Mouse (Mus musculus) gastrocnemius, postnatal 36 days (tissue): ENCODE results near the gene Ccdc142. TPM values are rescaled to one million over a fixed set of nuclear protein-coding genes. Genes with fewer than 3 reads are reported as not detected.

Experiments
- DNase-seq, 2 experiments: peaks; one replicate each; pipeline ENCODE4 v3.0.0; 2022
- intact Hi-C: fragments of 180-260 bp; cut with DNase I; formaldehyde crosslinking; loops from one replicate; pipeline ENCODE4 v1.15.1; 2025
- long read RNA-seq, 2 experiments: library from polyadenylated mRNA; stranded (forward); transcript quantifications; one replicate each; pipeline ENCODE4 v2.0.0; 2021
- total RNA-seq, 2 experiments: library from RNA; stranded (reverse); gene quantifications; 2 replicates each; pipeline ENCODE4 v1.2.3; 2021

Gene Ccdc142
- total RNA-seq: 1 to 10 TPM; 1.2 to 3.1 TPM
- long read RNA-seq, experiment 1: 0 reads
- long read RNA-seq, experiment 2: 0 reads

- intact Hi-C loops: loop anchor here (2.0 kb wide), 1 partner anchor 105 kb away; no protein-coding TSS in a partner anchor
- DNase-seq: peak; percentile 81 to 83
Observed at GRCm38 (mm10) chr6:83101316-83101687, at the start of gene Ccdc142, which contains the start of gene Gm42688. TSS of gene Ccdc142 (plus strand) at chr6:83101601. TSS of gene Gm42688 (plus strand) at chr6:83101617.

GRCm38 (mm10) chr6:83053136-83053960, 48.1 kb upstream of the Ccdc142 start:
- intact Hi-C loops: loop anchor here (5.0 kb wide), 1 partner anchor 56 kb away; no protein-coding TSS in a partner anchor
- no peak for DNase-seq

DNA sequence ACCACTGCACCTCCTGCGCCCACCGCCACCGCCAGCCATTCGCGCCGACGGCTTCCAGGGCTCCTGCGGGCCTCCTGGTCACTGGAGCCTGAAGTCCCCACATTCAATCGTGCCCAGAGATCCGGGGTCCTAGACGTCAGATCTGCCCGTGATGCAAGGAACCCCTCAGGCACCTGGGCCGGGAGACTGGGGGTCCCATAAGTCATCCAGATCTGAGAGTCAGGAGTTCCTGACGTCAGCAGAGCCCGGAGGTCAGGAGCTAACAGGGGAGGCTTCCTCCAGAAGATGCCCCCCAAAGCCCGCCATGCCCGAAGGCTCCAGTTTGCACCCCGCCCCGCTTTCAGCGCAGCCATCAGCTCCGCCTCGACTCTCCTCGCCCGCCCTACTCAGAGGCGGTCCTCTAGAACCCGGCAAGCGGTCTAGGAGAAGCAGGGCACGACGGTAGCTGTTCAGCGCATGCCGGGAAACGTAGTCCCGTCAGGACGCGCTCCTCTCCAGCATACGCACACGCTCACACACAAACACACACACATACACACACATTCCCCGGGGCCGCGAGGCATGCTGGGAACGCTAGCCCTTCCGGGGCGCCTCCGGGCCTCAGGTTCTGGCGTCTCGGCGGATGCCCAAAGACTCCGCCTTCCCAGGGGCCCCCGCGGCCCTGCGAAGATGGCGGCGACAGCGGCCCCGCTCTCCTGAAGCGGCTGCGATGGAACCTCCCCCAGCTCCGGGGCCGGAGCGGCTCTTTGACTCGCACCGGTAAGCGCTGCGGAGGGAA, 47.1 kb upstream of the Ccdc142 start, which contains the start of gene Aup1:
TSS of gene Aup1 (plus strand) at position 448 of the 778 bp plus-strand sequence.
- intact Hi-C loops: loop anchor here (1.0 to 5.0 kb wide), 2 partner anchors 24 to 57 kb away; no protein-coding TSS in a partner anchor
- DNase-seq: peak; percentile 91 to 96

- intact Hi-C loops: loop anchor here (1.0 to 5.0 kb wide), 2 partner anchors 23 to 58 kb away; no protein-coding TSS in a partner anchor
- DNase-seq: no peak
Observed at GRCm38 (mm10) chr6:83054871-83055431, 46.5 kb upstream of the Ccdc142 start, which contains the start of gene Htra2. TSS of gene Htra2 (minus strand) at chr6:83055273.

DNA sequence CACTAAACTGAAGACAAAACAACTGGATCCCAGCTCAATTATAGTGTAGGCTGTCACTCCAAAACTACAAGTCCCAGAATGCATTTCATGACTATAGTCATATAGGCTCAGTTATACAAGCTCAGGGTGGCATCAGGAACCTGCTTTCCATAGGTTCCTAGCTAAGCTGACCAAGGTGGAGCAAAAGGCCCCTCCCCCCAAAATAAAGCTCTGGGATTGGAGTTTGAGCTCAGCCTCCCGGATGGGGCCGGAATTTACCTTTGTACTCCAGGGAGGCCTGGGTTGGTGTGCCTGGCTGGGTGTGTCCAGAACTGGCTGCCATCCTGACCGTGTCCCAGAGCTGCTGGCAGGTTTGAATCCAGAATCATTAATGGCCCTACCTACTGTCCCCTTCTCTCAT, 43.6 kb upstream of the Ccdc142 start, which contains the start of gene Dqx1:
TSS of gene Dqx1 (plus strand) at position 55 of the 400 bp plus-strand sequence.
- intact Hi-C loops: no loop called here

GRCm38 (mm10) chr6:83058725-83059124, 42.7 kb upstream of the Ccdc142 start:
- intact Hi-C loops: no loop called here
- DNase-seq: no peak

More for the DNA sequence above, 43.6 kb upstream of the Ccdc142 start, which contains the start of gene Dqx1:
- DNase-seq: no peak

DNA sequence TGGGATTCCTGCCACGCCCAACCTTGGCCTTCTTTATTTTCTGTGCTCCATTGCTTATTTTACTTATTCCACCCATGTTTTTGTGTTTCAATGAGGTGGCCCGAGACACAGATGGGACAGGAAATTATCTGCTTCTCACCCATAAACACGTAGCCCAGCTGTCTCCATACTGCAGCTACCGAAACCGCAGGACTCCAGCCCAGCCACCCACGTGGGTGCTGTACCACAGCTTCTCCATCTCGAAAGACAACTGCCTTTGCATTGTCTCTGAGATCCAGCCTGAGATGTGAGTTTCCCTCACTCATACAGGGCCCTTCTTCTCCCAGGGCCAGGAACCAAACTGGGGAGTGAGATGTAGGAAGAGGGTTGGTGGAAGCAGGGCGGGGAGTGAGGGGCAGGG, 35.4 kb upstream of the Ccdc142 start:
- DNase-seq: no peak
- intact Hi-C loops: no loop called here

DNA sequence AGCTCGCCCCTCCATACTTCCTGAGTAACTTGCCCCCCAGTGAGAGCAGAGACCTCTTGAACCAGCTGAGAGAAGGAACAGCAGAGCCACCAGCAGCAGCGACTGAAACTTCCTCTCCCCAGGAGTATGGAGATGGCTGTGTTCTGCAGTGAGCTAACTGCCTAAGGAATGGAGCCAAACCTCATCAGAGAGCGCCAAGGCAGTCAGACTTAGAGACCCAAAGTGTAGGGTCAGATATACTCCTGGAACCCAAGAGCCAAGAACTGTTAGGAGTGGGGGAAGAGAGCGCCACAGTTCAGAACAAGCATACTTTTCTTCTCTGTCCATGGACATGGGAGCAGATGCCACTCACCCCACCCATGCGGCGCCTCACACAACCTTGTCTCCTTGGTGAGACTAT, 35.0 kb upstream of the Ccdc142 start:
- no peak for DNase-seq
- intact Hi-C loops: no loop called here

DNA sequence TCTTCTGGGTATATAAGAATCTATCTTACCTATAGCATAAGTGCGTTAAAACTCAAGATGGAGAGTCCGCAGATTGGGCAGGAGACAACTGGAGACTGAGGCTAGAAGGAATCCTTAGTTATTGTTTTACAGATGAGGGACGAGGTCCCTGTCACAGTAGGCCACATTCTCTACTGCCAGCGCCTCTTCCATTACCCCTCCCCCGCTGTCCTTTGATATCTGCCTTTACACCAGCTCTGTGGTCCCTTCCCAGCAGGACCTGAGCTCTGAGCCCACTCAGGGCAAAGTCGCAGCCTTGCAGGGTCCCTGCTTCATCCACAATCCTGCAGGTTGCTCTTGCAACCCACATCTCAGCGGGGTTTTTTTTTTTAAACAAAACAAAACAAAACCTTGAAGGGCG, 33.2 kb upstream of the Ccdc142 start:
- no peak for DNase-seq
- intact Hi-C loops: no loop called here

DNA sequence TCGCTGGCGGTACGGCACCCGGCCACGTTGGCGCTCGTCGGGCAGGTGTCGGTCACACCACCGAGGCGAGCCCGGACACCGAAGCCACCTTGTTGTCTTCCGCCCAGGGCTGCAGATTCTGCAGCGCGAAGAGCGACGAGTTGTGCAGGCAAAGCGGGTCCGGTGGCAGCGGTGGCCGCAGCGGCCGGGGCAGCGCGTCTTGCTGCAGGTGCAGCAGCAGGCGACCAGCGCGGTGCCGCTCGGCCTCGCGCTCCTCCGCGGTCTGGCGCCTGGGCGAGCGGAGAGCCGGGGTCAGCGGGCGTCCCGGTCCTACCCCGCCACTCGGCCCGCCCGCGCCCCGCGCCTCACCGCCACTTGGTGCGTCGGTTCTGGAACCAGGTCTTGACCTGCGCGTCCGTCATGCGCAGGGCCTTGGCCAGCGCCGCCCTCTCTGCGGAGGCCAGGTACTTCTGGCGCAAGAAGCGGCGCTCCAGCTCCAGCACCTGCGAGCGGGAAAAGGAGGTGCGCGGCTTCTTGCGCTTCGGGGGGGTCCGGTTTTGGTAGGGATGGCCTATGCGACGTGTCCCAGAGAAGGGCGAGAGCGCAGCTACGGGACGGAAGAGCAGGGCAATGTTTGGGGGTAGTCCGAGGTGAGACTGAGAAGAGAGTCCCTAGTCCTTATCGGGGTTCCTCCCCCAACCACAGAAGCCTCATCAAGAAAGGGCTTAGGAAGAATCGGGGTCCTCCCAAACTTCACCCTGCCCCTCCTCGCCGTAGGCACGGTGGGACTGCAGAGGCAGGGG, 32.5 kb upstream of the Ccdc142 start:
- intact Hi-C loops: no loop called here
- no peak for DNase-seq

GRCm38 (mm10) chr6:83069488-83070246, 31.7 kb upstream of the Ccdc142 start:
- no peak for DNase-seq
- intact Hi-C loops: no loop called here

DNA sequence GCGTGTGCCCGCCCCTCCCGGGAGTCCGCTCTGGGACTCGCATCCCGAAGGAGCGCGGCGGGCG, 31.3 kb upstream of the Ccdc142 start, which contains the start of gene Tlx2:
TSS of gene Tlx2 (minus strand) at position 47 of the 64 bp plus-strand sequence.
- intact Hi-C loops: no loop called here

GRCm38 (mm10) chr6:83070311-83071219, 30.8 kb upstream of the Ccdc142 start:
- intact Hi-C loops: no loop called here
- peak in 1 of 2 experiments; percentile 61 for DNase-seq

More for the DNA sequence above, 31.3 kb upstream of the Ccdc142 start, which contains the start of gene Tlx2:
- no peak for DNase-seq

DNA sequence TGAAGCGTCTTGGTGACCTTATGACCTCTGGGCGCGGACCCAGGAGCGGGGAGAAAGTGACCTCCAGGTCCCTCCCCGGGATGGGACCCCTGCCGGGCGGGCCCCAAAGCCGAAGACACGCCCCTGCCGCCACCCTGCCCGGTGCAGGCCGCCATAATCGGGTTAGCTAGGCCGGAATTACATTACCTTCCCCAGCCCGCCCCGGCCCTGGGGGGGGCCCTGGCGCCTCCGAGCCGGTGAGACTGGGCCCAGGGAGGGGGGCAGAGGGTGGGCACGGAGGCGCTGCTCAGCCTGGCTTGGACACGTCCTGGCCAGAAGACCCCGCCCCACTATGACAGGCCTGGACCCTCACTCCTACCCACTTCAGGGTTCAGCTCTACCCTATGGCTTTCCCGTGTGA, 30.2 kb upstream of the Ccdc142 start:
- DNase-seq: no peak
- intact Hi-C loops: no loop called here

- no peak for DNase-seq
- intact Hi-C loops: no loop called here
Observed at GRCm38 (mm10) chr6:83074979-83075378, 26.4 kb upstream of the Ccdc142 start.

DNA sequence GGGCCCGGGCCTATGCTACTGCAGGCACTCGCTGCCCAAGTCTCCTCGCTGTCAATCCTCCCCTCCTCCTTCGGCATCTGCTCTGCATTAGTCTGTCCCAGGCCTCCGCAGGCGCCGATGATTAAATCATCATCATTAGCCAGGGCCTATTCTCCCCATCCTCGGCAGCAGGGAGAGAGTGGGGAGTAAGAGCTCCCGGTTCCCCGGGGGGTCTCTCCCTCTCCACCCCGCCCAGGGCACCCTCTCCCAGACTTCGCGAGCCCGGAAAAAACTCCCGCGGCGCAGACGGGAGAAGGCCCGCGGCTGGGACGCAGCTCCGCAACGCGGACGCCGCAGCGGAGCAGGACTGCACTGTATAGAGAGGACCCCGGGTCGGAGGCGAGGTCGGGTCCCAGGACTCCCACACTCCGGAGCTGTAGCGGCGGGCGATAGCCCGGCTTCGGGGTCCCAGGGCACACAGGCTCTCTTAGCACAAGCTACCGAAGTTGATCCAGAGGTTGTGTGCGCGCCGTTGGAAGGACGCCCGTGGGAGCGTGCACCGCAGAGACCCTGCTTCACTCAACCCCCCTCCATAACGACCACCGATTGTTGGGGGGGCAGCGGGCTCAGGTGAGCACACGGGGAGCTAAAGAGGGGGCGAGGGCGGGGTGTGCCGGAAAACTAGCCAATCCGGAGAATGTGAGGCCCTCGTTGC, 23.6 kb upstream of the Ccdc142 start, which contains the start of gene Pcgf1:
TSS of gene Pcgf1 (plus strand) at position 240 of the 694 bp plus-strand sequence.
- DNase-seq: no peak

DNA sequence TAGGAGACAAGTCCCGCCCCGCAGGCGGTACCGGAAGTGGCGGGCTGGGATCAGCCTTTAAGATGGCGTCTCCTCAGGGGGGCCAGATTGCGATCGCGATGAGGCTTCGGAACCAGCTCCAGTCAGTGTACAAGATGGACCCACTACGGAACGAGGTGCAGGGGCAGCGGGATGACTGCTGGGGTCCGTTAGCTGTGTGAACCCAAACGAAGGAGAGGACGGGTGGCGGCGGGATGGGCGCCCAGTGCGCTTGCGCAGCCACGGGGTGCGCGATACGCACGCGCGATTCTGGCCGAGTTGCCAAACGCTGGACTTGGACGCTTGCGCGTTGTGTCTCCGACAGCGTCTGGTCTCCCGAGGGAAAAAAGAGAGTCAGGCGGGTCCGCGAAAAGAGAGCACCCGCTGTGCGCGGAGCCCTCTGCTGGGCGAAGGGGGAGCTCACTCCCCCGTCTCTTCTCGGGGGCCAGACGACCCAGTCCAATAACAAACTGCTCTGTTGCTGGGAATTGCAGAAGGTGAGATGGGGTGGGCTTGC, 23.0 kb upstream of the Ccdc142 start:
- intact Hi-C loops: loop anchor here (1.0 to 2.0 kb wide), 2 partner anchors 24 to 82 kb away; partner anchors contain the start of gene Aup1
- peak; percentile 99 to 100 for DNase-seq

More for the DNA sequence above, 23.6 kb upstream of the Ccdc142 start, which contains the start of gene Pcgf1:
- intact Hi-C loops: loop anchor here (1.0 to 2.0 kb wide), 2 partner anchors 23 to 81 kb away; partner anchors contain the start of gene Aup1
